Mouse (Mus musculus) lung, postnatal 36 days (tissue): ENCODE measurements around the gene 4933434E20Rik.
A peak's percentile ranks its signal among the peaks of the same experiment; 100 is the strongest.

Experiments
- DNase-seq: peaks from one replicate; pipeline ENCODE4 v3.0.0; 2022; ENCODE audit warnings: mixed read lengths

Gene 4933434E20Rik

GRCm38 (mm10) chr3:90081365-90082240, 30.2 kb downstream of the 4933434E20Rik start:
- peak; percentile 65 for DNase-seq

GRCm38 (mm10) chr3:90083034-90083433, 31.6 kb downstream of the 4933434E20Rik start:
- DNase-seq: peak; percentile 66

DNA sequence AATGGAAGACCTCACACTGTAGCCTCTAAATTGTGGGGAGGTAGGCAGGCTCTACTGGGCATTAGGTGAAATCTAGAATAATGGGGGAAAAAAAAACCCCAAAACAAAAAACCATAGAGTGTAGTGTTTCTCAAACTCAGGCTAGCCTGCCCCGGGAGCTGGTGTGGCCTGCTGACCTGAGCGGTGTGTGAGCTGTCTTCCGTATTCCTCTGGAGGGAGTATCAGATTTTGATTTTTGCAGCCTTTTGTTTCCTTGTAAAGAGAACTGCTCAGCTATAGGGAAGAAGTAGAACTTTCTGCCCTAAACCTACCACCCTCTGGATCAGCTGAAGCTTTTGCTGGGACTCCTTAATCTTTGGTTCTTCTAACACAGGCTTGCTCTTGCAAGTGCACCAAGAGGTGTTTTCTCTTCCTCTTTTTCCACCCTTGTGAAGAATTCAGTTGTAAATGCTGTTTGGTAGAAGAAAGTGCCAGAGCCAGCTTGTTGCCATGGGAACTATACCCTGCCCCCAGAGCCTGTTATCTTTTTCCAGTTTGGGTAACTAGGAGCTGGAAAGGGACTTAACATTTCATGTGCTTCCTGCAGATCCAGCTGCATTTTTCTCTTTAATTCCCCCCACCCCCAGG, 32.4 kb downstream of the 4933434E20Rik start:
- DNase-seq: peak; percentile 54

DNA sequence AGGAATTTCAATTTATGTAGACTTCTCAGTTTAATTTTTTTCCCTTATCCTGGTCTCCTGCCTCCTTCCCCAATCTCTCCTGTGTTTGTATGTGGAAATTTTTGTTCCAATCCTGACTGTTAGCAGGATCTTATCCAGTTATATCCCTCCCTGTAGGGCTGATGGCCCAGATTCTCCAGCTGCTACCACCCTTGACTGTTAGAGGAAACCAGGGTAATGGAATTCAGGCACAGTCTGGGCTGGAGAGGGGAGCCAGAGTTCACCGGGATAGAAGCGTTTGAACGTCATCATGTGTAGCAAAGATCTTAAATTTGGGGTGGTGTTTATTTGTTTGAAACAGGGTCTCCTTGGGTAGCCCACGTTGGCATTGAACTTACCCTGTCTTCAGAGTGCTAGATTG, 33.4 kb downstream of the 4933434E20Rik start:
- DNase-seq: peak; percentile 42

GRCm38 (mm10) chr3:90085281-90085680, 33.8 kb downstream of the 4933434E20Rik start:
- DNase-seq: peak; percentile 79

- peak; percentile 36 for DNase-seq
Measured at GRCm38 (mm10) chr3:90086068-90086467, 34.6 kb downstream of the 4933434E20Rik start.

- DNase-seq: peak; percentile 62
Measured at GRCm38 (mm10) chr3:90088617-90089016, 37.2 kb downstream of the 4933434E20Rik start.

GRCm38 (mm10) chr3:90090892-90091291, 39.5 kb downstream of the 4933434E20Rik start:
- no peak for DNase-seq

DNA sequence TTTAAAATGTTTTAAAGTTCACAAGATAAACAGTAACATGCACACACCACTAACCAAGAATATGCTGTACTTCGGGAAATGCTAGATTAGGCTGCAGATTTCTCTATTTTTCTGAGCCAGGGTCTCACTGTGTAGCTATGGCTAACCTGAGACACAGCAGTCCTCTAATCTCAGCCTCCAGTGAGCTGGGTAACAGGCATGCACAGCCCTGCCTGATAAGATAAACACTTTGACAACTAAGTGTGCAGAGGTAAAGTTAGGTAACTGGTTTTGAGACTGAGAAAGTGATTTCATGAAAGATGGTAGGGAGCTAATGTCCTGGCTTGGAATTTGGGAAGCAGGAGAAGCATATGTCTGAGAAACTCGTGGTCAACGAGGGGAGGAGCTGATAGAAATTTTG, 43.0 kb downstream of the 4933434E20Rik start:
- no peak for DNase-seq

DNA sequence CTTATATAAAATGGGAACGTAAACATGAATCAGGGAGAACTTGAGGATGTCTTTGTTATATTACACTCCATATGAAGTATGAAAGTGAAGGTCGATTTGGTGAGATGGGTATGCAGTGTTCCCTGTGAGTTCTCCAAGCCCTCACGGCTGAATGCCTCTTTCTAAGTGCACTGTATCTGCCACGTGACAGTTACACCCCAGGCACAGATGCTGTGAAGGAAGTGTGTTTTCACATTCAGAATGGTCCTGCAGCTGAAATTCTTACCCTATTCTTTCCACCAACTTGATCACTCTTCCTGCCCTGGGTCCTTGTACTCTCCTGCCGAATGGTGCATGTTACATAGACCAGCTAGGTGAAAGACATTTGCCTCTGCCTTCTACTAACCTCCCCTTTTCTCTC, 46.5 kb downstream of the 4933434E20Rik start:
- no peak for DNase-seq

- DNase-seq: no peak
Measured at GRCm38 (mm10) chr3:90101010-90101409, 49.6 kb downstream of the 4933434E20Rik start.

DNA sequence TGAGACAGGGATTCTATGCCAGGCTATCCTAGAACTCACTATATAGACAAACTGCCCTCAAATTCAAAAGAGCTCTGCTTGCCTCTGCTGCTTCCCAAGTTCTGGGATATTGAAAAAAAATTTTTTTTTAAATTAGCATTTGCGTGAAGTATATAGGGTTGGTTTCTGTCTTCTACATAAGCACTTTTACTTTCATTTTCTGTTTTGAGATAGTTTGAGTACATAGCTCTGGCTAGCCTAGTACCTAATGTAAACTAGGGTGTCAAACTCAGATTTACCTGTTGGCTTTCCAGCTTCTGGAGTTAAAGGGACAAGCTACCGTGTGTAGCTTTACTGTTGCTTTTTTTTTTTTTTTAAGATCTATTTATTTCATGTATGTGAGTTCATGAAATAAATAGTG, 50.2 kb downstream of the 4933434E20Rik start:
- no peak for DNase-seq

DNA sequence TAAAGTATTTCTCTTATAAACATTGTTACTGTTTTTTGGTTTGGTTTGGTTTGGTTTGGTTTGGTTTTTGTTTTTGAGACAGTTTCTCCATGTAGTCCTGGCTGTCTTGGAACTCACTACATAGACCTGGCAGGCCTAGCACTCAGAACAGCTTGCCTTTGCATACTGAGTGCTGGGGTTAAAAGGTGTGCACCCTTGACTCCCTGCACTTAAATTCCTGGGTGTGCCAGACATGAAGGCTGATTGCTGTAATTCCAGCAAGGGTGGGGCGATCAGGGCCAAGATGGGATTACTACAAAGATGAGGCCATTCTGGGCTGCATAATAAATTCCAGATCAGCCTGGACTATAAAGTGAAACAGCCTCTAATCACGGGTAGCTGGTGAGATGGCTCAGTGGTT, 50.8 kb downstream of the 4933434E20Rik start:
- DNase-seq: peak; percentile 66

GRCm38 (mm10) chr3:90103176-90103575, 51.7 kb downstream of the 4933434E20Rik start:
- DNase-seq: no peak

- DNase-seq: no peak
Measured at GRCm38 (mm10) chr3:90103938-90104337, 52.5 kb downstream of the 4933434E20Rik start, which contains the start of gene Nup210l. Gene Nup210l, plus strand, starts transcription at chr3:90104132.

DNA sequence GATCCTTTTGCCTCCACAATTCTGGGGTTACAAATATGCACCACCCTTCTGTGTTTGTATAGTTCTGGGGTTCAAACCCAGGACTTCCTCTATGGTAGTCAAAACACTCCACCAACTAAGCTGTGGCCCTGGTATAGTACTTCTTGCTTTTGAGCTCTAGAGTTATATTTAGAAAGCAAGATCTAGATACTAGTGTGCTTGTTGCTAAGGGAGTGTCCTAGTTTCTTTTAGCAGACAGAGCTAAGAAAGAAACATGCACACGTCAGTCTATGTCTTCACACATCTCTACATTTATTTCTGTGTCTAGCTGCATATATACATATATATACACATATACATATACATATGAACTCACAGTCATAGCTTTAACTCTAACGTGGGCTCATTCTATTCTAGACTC, 60.3 kb downstream of the 4933434E20Rik start:
- no peak for DNase-seq

DNA sequence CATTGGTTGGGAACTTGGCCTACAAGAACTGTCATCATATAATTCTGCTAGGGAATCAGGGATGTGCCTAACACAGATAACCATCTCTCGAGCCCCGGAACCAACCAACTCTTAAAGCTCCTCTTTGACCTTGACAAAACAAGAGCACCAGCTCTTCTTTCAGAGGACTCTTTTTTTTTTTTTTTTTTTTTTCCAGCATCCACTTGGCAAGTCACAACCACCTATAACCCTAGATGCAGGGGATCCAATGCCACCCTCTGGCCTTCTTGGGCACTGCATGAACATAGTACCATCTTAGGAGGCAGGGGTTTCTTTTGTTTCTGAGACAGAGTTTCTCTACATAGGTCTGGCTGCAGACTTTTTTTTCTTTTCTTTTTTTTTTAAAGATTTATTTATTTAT, 62.9 kb downstream of the 4933434E20Rik start:
- peak; percentile 73 for DNase-seq

- no peak for DNase-seq
Measured at GRCm38 (mm10) chr3:90115526-90115925, 64.1 kb downstream of the 4933434E20Rik start.
